19 mouse cellular contexts compared by ENCODE assay signal in genomic region chr6:136993574-136993973, GRCm38 (mm10).
"Had no signal": no experiment of that assay in that cellular context is flagged by ENCODE, and none has a peak within 500 bp of the region (broad histone marks: within the 10 kb centered on the region; RNA-seq: fewer than 3 reads in every experiment).

No protein-coding gene starts in this region.

- H3K27me3 ChIP-seq: liver, embryonic 13.5 days; midbrain, embryonic 12.5 days; midbrain, embryonic 15.5 days; neural tube, embryonic 12.5 days; neural tube, embryonic 15.5 days; stomach, embryonic 15.5 days had no signal

- H3K27ac ChIP-seq: kidney, postnatal 0 days; layer of hippocampus, adult 2 months; liver, embryonic 13.5 days; midbrain, embryonic 12.5 days; midbrain, embryonic 15.5 days; neural tube, embryonic 12.5 days; neural tube, embryonic 15.5 days; stomach, embryonic 15.5 days had no signal

- H3K36me3 ChIP-seq: liver, embryonic 13.5 days; midbrain, embryonic 12.5 days; midbrain, embryonic 15.5 days; neural tube, embryonic 12.5 days; neural tube, embryonic 15.5 days; stomach, embryonic 15.5 days had no signal

- H3K9ac ChIP-seq: liver, embryonic 13.5 days; midbrain, embryonic 12.5 days; midbrain, embryonic 15.5 days; neural tube, embryonic 12.5 days; neural tube, embryonic 15.5 days; stomach, embryonic 15.5 days had no signal

- H3K4me1 ChIP-seq: midbrain, embryonic 12.5 days; midbrain, embryonic 15.5 days; neural tube, embryonic 12.5 days; stomach, embryonic 15.5 days had no signal

- ATAC-seq: intestine, postnatal 0 days; midbrain, embryonic 15.5 days had no signal

- H3K9me3 ChIP-seq: liver, embryonic 13.5 days; midbrain, embryonic 12.5 days; midbrain, embryonic 15.5 days; neural tube, embryonic 12.5 days; neural tube, embryonic 15.5 days; stomach, embryonic 15.5 days had no signal

- H3K4me2 ChIP-seq: liver, embryonic 13.5 days; midbrain, embryonic 12.5 days; midbrain, embryonic 15.5 days; neural tube, embryonic 12.5 days; neural tube, embryonic 15.5 days; stomach, embryonic 15.5 days had no signal

- H3K4me3 ChIP-seq: layer of hippocampus, adult 2 months; liver, embryonic 13.5 days; midbrain, embryonic 12.5 days; midbrain, embryonic 15.5 days; neural tube, embryonic 12.5 days; neural tube, embryonic 15.5 days; stomach, embryonic 15.5 days had no signal

- DNase-seq: kidney, adult 2 months; kidney, postnatal 25 days; layer of hippocampus, adult 9-11 months; liver, embryonic 13.5 days; lung, adult 2 months; lung, postnatal 36 days; right cerebral cortex, postnatal 25 days; spleen, adult 18-20 months; thymus, adult 2 months; thymus, postnatal 14 days; thymus, postnatal 4 days had no signal
